In the genomic region with DNA sequence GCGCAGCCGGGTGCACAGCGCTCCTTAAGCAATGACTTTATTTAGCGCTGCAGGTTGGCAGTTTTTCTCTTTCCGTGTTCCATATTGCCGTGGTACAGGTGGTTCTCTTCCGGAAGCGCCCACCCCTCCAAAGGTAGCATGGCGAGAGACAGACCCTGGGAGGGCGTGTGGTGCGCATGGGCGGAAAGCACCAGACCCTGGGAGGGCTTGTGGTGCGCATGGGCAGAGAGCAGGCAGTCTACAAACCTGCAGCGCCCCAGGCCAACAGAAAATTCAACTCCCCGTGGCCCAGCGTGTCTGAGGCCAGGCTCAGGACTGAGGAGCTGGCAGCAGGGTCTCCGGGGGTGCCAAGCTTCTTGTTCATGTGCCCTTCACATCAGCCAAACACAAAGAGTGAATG, we compare ENCODE assay signal across 14 mouse cellular contexts. TPM values are rescaled to one million over a fixed set of nuclear protein-coding genes. Genes with fewer than 3 reads are reported as not detected.
DNase-seq lines count a peak whose midpoint lies in the region; ATAC-seq and TF ChIP-seq lines count a peak whose summit lies in the region.
"Had no signal": no experiment of that assay in that cellular context is flagged by ENCODE, and none has a peak within 500 bp of the region (broad histone marks: within the 10 kb centered on the region; RNA-seq: fewer than 3 reads in every experiment).

No protein-coding gene starts in this region.

- peak overlapping the region; percentile 51 for H3K4me2 ChIP-seq in lung, embryonic 14.5 days
- H3K4me2 ChIP-seq in liver, embryonic 16.5 days (ENCODE audit: low read depth, low read length): peak overlapping the region; percentile 53
- no peak overlapping the region for H3K4me2 ChIP-seq in forebrain, embryonic 11.5 days (ENCODE audit: low read depth, low read length, severe bottlenecking)
- H3K4me2 ChIP-seq: embryonic facial prominence, embryonic 13.5 days had no signal

- no peak for DNase-seq in heart, embryonic 10.5 days (ENCODE audit: low spot score)
- no peak for DNase-seq in heart, adult 9 months (ENCODE audit: low spot score in 2 of 2)
- DNase-seq in lung, embryonic 14.5 days: no peak
- DNase-seq in lung, postnatal 36 days: no peak
- DNase-seq in forebrain, embryonic 11.5 days (ENCODE audit: low spot score): no peak
- DNase-seq in embryo, embryonic 11 days: no peak
- DNase-seq: cerebellum, adult 9-11 months; kidney, postnatal 36 days; thymus, postnatal 4 days had no signal

- TF ChIP-seq CTCF in lung, embryonic 14.5 days (IDR thresholded peaks at IDR 0.05; ENCODE audit: low read depth): no peak
- TF ChIP-seq CTCF in bone marrow, adult 2 months (IDR thresholded peaks at IDR 0.05; ENCODE audit: control insufficient read depth, insufficient read depth, low read length): no peak

- no peaks in the 10 kb centered on the region for H3K27me3 ChIP-seq in heart, embryonic 10.5 days (ENCODE audit: insufficient read depth, poor library complexity, severe bottlenecking)
- H3K27me3 ChIP-seq in lung, embryonic 14.5 days (ENCODE audit: insufficient read depth, low read length): no peaks in the 10 kb centered on the region
- no peaks in the 10 kb centered on the region for H3K27me3 ChIP-seq in liver, embryonic 16.5 days (ENCODE audit: control insufficient read depth, insufficient read depth, low read depth, low read length)
- no peaks in the 10 kb centered on the region for H3K27me3 ChIP-seq in forebrain, embryonic 11.5 days (ENCODE audit: control insufficient read depth, insufficient read depth, low read length)
- H3K27me3 ChIP-seq: embryonic facial prominence, embryonic 13.5 days had no signal

- H3K36me3 ChIP-seq in heart, embryonic 10.5 days: peaks cover 5% of the 10 kb centered on the region; the same call in 1 of the 2 replicates
- H3K36me3 ChIP-seq in lung, embryonic 14.5 days (ENCODE audit: insufficient read depth): 0 out of 2 replicates have a peak, but pooled peaks cover 3% of the 10 kb centered on the region
- H3K36me3 ChIP-seq in liver, embryonic 16.5 days (ENCODE audit: control insufficient read depth, insufficient read depth): no peaks in the 10 kb centered on the region
- H3K36me3 ChIP-seq in forebrain, embryonic 11.5 days (ENCODE audit: control insufficient read depth, insufficient read depth, low read length): no peaks in the 10 kb centered on the region

- no peak overlapping the region for H3K9ac ChIP-seq in lung, embryonic 14.5 days
- no peak overlapping the region for H3K9ac ChIP-seq in liver, embryonic 16.5 days (ENCODE audit: low read depth, low read length)
- H3K9ac ChIP-seq in forebrain, embryonic 11.5 days (ENCODE audit: low read length): no peak overlapping the region
- H3K9ac ChIP-seq: embryonic facial prominence, embryonic 13.5 days had no signal

- H3K4me1 ChIP-seq in heart, embryonic 10.5 days: peaks cover 47% of the 10 kb centered on the region
- H3K4me1 ChIP-seq in lung, embryonic 14.5 days (ENCODE audit: insufficient read depth): no peaks in the 10 kb centered on the region
- H3K4me1 ChIP-seq in bone marrow, adult 2 months (ENCODE audit: control insufficient read depth, insufficient read depth, low read length): peaks cover 2% of the 10 kb centered on the region; the same call in 1 of the 2 replicates
- peaks cover 17% of the 10 kb centered on the region for H3K4me1 ChIP-seq in liver, embryonic 16.5 days (ENCODE audit: control insufficient read depth, low read depth, low read length)
- H3K4me1 ChIP-seq in forebrain, embryonic 11.5 days (replicated peaks; ENCODE audit: control insufficient read depth, insufficient read depth, low read length): no peaks in the 10 kb centered on the region

- 0 out of 2 replicates have a peak overlapping the region, but pooled peaks have one; percentile 36 for H3K27ac ChIP-seq in heart, embryonic 10.5 days
- H3K27ac ChIP-seq in lung, embryonic 14.5 days (ENCODE audit: low read depth): peak overlapping the region; percentile 24; the same call in 1 of the 2 replicates
- peak overlapping the region; percentile 82 for H3K27ac ChIP-seq in bone marrow, adult 2 months (ENCODE audit: control insufficient read depth, insufficient read depth, low read depth, low read length, poor library complexity)
- peak overlapping the region; percentile 24 for H3K27ac ChIP-seq in liver, embryonic 16.5 days (ENCODE audit: low read length)
- H3K27ac ChIP-seq in forebrain, embryonic 11.5 days (ENCODE audit: low read depth, low read length): no peak overlapping the region
- H3K27ac ChIP-seq: embryonic facial prominence, embryonic 13.5 days had no signal

- TF ChIP-seq POLR2A in bone marrow, adult 2 months (IDR thresholded peaks at IDR 0.05; ENCODE audit: borderline replicate concordance, control insufficient read depth, low read depth, low read length): peak; percentile 29; the same call in 1 of the 2 replicates

- peak overlapping the region; percentile 29 for H3K4me3 ChIP-seq in heart, embryonic 10.5 days
- H3K4me3 ChIP-seq in lung, embryonic 14.5 days (ENCODE audit: low read depth, low read length): peak overlapping the region; percentile 19
- H3K4me3 ChIP-seq in bone marrow, adult 2 months (replicated peaks; ENCODE audit: control insufficient read depth, low read depth, low read length): peak overlapping the region; percentile 50
- H3K4me3 ChIP-seq in liver, embryonic 16.5 days (ENCODE audit: low read depth, low read length): peak overlapping the region; percentile 39
- no peak overlapping the region for H3K4me3 ChIP-seq in forebrain, embryonic 11.5 days (ENCODE audit: low read depth, low read length)
- H3K4me3 ChIP-seq: embryonic facial prominence, embryonic 13.5 days had no signal

- WGBS in heart, embryonic 10.5 days: 77% methylated on average over 17 of the region's 17 CpGs
- whole genome bisulfite sequencing in lung, embryonic 14.5 days: 54% methylated on average over 17 of the region's 17 CpGs
- 58% methylated on average over 17 of the region's 17 CpGs for WGBS in bone marrow, adult 2 months
- 60% methylated on average over 17 of the region's 17 CpGs for WGBS in liver, embryonic 16.5 days (ENCODE audit: insufficient replicate concordance)
- WGBS in forebrain, embryonic 11.5 days: 91% methylated on average over 17 of the region's 17 CpGs

- ATAC-seq in lung, embryonic 14.5 days (ENCODE audit: insufficient read depth): no peak
- no peak for ATAC-seq in liver, embryonic 16.5 days (ENCODE audit: low read depth)
- no peak for ATAC-seq in forebrain, embryonic 11.5 days (replicated peaks; ENCODE audit: low FRiP score)
- ATAC-seq: forebrain, embryonic 16.5 days had no signal

- H3K9me3 ChIP-seq in heart, embryonic 10.5 days: no peaks in the 10 kb centered on the region
- H3K9me3 ChIP-seq in lung, embryonic 14.5 days (ENCODE audit: low read depth, low read length): no peaks in the 10 kb centered on the region
- no peaks in the 10 kb centered on the region for H3K9me3 ChIP-seq in liver, embryonic 16.5 days (replicated peaks; ENCODE audit: control insufficient read depth, low read length)
- H3K9me3 ChIP-seq in forebrain, embryonic 11.5 days (ENCODE audit: control insufficient read depth, low read length): no peaks in the 10 kb centered on the region
- H3K9me3 ChIP-seq: embryonic facial prominence, embryonic 13.5 days had no signal

RNA-seq across cellular contexts. Expression of a gene that starts 7.8 kb away (rescaled TPM):
- polyA plus RNA-seq in heart, embryonic 10.5 days (2016; fragmentation: Nextera tagmentation; extraction: Ambion mirVana): 10.9 and 17.0 TPM in 2 replicates
- polyA plus RNA-seq in lung, embryonic 14.5 days (2014; fragmentation: Nextera tagmentation; extraction: Ambion mirVana): 17.5 and 18.4 TPM in 2 replicates
- polyA plus RNA-seq in bone marrow, adult 2 months (2011; ENCODE audit: insufficient read depth, insufficient read length, low replicate concordance, missing spikeins): 9.4 and 19.4 TPM in 2 replicates
- polyA plus RNA-seq in liver, embryonic 16.5 days (2015; fragmentation: Nextera tagmentation; extraction: Ambion mirVana): 9.0 and 9.2 TPM in 2 replicates
- polyA plus RNA-seq in forebrain, embryonic 11.5 days (2014; fragmentation: Nextera tagmentation; extraction: Ambion mirVana): 17.2 and 19.6 TPM in 2 replicates

RNA-seq across cellular contexts. Expression of a gene that starts 19.4 kb away (rescaled TPM):
- polyA plus RNA-seq in heart, embryonic 10.5 days (2016; fragmentation: Nextera tagmentation; extraction: Ambion mirVana): 167 and 170 TPM in 2 replicates
- 198 and 202 TPM in 2 replicates for polyA plus RNA-seq in lung, embryonic 14.5 days (2014; fragmentation: Nextera tagmentation; extraction: Ambion mirVana)
- 106 and 113 TPM in 2 replicates for polyA plus RNA-seq in bone marrow, adult 2 months (2011; ENCODE audit: insufficient read depth, insufficient read length, low replicate concordance, missing spikeins)
- 149 and 152 TPM in 2 replicates for polyA plus RNA-seq in liver, embryonic 16.5 days (2015; fragmentation: Nextera tagmentation; extraction: Ambion mirVana)
- 213 and 217 TPM in 2 replicates for polyA plus RNA-seq in forebrain, embryonic 11.5 days (2014; fragmentation: Nextera tagmentation; extraction: Ambion mirVana)

RNA-seq across cellular contexts. Expression of a gene that starts 26.7 kb away (rescaled TPM):
- polyA plus RNA-seq in heart, embryonic 10.5 days (2016; fragmentation: Nextera tagmentation; extraction: Ambion mirVana): not detected in 2 replicates
- not detected in 2 replicates for polyA plus RNA-seq in lung, embryonic 14.5 days (2014; fragmentation: Nextera tagmentation; extraction: Ambion mirVana)
- polyA plus RNA-seq in bone marrow, adult 2 months (2011; ENCODE audit: insufficient read depth, insufficient read length, low replicate concordance, missing spikeins): not detected in 2 replicates
- not detected in 2 replicates for polyA plus RNA-seq in liver, embryonic 16.5 days (2015; fragmentation: Nextera tagmentation; extraction: Ambion mirVana)
- polyA plus RNA-seq in forebrain, embryonic 11.5 days (2014; fragmentation: Nextera tagmentation; extraction: Ambion mirVana): not detected in 2 replicates
- polyA plus RNA-seq: embryonic facial prominence, embryonic 13.5 days; forebrain, embryonic 16.5 days; intestine, embryonic 14.5 days had no signal
